Mouse (Mus musculus) layer of hippocampus, postnatal 10 days (tissue): Measurements from ENCODE around the gene Sesn3. TPM values are rescaled to one million over a fixed set of nuclear protein-coding genes. Genes with fewer than 3 reads are reported as not detected.

ENCODE experiments used
- DNase-seq, 2 experiments: peaks; one replicate each; pipeline ENCODE4 v3.0.0; 2021; ENCODE audit warnings: low spot score in 2 of 2
- total RNA-seq, 2 experiments: library from RNA; stranded (reverse); gene quantifications; 2 replicates each; pipeline ENCODE4 v1.2.3; 2021

Gene Sesn3
- total RNA-seq, 2 experiments from 2014 or later = 58.2 to 61.1 TPM

DNA sequence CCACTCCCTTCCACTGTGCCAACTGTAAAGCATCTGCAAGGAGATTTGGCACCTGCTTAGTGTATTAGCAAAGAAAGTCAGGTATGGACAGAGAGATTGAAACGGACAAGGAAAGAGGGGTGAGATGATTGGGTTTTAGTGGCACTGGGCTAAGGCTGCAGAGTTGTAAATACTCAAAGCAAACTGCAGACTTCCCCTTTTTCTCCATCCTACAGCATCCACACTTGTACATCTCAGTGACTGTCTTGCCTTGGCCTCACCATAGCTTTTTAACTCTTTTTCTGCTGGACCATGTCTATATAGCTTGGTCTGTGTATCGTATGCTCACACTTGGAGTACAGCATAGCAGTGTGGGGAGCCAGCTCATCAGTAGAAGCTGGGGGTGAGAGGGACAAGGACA lies 75.9 kb downstream of the Sesn3 start:
- DNase-seq = no peak

DNA sequence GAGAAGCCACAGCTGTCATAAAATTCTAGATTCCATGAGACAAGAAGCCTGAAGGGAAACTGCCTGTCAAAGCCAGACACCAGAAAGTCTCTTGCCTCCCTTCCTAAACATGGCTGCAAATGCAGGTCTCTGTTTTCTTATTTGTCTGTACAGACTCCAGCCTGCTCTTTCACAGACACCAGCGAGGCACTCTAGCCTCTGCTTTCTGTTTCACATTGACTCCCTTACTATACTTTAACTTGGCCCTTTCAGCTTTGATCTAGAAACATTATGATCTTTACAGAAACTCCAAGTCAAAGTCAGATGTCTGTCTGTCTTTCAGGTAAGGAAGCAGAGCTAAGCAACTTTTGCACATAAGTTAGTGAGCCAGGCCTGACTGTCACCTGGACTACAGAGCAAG lies 77.5 kb downstream of the Sesn3 start:
- no peak for DNase-seq

DNA sequence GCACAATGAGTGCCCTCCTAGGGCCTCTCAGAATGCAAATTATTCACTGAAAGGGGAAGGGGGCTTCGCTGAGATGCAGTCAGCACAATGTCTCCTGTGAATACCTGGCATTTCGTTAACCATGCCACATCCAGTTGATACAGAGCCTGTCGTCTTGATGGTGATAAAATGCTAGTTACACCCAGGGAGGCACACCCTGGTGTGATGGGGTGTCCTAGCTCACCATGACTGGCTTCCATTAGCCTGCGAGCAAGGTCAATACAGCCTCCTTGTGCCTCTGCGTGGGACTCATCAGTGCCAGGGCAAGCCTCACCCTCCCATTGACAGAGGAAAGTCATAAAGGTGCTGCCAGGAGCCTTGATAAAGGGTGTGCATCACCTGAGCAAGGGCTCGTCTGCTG lies 80.0 kb downstream of the Sesn3 start:
- no peak for DNase-seq

DNA sequence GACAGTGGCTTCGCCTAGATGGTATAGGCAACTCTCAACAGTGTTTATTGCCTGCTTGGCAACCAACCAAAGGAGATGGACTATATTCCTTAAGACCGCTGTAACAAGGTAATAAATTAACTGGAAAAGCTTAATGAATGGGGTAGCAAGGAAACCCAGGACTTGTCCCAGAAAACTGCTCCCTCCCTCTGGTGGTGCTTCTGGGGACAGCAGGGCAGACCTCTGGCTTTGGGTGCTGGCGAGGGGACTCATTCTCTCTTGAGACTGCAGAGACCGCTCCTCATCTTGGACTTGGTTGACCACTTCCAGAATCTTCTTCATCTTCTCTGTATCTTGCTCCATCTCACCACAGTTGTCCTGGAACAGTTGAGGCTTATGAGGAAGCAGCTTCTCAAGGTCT lies 82.2 kb downstream of the Sesn3 start:
- no peak for DNase-seq

DNA sequence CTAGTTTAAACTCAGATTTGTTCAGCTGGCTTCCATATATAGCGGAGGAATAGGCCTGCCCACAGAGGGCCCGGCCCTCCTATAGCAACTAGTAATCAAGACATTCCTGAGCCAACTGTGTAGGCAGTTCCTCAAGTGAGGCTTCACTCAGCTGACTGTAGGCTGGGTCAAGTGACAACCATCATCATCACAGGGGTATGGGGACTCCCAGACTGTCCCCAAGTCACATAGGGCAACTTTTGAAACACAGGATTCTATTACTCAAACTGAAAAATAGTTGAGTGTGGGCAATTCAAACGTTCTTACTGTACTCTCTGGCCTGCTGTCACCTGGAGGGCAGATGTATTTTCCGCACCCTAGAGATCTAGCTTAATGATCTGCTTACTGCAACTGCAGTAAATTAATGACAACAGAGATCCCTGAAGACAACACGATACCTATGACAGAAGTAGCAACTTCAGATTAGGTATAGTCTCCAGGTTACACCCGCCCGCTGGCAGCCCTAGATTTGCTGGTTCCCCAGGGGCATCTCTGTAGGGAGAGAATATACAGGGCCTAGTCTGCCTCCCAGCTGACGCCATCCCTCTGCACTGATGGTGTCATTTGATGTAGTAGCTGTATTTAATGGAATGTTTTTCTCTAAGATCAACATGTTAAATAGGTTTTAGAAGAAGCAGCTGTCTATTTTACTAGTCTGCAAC lies 87.4 kb downstream of the Sesn3 start:
- no peak for DNase-seq

DNA sequence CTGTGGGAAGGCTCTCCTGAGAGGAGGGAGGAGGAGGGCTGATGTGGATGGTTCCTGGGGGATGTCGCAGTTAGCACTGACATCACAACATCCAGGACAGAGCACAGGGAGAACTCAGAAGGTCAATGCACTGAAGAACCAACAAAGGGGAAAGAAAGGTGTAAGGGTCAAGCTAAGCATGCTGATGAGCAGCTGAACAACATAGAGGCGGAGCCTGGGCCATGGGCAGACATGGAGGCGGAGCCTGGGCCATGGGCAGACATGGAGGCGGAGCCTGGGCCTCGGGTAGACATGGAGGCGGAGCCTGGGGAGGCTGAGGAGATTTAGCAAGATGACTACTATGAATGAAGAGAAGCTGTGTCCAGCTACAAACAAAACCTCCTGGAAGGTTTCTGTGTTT lies 88.7 kb downstream of the Sesn3 start:
- no peak for DNase-seq

DNA sequence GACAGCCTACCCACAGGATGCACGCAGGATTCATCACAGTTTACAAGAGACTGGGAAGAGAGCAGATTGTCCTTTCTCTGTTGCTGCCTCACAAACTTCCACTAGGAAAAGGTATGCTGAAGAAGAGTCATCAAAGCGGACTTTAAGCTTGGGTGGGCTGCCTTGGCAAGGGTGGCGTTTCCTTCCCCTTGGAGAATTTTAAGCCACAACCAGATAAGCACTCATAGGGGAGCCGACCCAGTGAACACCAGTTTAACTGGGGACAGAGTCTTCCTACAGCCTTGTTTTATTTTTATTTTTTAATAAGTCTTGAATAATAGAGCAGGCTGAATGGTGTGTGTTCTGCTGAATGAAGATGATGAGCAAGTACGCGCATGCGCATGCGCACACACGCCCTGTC lies 89.9 kb downstream of the Sesn3 start:
- no peak for DNase-seq

DNA sequence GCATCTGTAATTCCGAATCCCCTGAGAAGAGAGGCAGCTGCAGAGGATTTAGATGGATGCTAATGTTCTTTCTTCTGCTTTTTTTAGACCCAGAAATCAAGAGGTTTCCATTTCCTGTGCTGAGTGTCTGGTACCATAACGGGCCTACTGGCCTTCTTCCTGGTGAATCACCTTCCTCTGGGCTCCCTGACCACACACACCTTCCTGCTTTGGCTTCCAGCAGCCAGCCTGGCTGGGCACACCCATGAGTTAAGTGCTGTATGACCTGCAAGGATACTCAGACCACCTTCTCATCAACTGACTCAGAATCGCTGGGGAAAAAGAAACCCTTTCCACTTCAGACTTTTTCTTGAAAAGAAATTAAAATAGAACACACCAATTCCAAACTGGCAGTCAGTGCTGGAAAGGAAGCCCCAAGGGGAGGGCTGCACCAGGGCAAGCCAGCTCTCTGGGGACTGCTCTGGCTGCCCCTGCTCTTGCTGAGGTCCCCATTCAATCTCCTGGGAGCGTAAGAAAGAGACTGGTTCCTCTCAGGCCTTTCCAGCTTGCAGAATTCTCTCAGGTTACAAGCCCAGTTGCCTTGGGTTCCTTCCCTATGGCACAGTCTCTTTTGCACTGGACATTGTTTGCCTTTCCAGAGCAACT lies 90.7 kb downstream of the Sesn3 start:
- DNase-seq = no peak

DNA sequence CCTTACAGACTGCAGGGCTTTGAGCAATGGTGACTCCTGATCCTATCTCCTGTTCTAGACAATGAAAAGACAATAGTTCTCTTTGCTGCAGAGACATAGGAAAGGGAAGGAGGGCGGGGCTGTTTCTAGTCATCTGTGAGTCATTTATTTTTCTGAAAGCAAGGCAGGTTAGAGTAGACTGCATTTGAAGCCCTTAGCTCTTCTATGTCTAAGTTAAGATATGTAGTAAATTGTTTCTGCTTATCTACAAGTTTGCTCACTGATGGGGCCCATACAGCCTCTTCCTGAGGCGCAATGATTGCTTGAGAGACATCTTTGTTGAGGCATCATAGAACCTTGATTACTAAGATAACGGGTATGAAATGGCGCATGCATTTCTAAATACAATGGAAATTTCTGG lies 93.0 kb downstream of the Sesn3 start:
- no peak for DNase-seq

DNA sequence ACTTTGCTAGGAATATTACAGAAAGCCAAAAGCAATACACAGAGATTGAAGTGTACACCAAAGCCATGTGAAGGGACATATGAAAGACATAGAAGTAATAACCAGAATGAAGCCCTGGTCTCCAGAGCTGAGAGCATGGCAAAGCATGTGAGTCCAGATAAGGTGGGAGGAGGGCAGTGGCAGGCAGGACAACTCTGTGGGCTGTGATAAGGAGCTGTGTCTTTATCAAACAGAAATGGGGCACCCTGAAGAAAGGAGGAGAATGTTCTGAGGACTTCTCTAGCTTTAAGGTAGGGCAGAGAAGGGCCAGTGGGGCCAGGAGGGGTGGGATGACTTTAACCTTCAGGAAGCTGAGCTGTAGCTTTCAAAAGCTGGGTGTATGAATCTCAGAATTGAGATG lies 94.4 kb downstream of the Sesn3 start:
- DNase-seq = no peak

DNA sequence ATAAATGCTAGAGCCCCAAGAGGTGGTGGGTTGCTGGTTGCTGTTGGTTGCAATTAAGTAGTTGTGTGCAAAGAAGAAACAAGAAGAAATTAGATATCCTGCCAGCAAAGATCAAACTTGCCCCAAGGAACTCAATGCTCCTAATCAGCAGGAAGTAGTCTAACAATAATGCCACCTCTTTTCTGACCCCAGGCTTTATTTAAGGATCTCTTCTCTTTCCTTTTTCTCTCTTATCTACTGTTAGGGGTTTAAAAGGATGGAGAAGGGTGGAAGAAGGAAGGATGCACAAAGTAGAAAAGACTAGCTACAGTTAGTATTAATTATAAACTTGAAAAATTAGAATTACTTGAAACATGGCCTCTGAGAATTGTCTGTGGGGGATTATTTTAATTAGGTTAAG lies 97.6 kb downstream of the Sesn3 start:
- DNase-seq = no peak

DNA sequence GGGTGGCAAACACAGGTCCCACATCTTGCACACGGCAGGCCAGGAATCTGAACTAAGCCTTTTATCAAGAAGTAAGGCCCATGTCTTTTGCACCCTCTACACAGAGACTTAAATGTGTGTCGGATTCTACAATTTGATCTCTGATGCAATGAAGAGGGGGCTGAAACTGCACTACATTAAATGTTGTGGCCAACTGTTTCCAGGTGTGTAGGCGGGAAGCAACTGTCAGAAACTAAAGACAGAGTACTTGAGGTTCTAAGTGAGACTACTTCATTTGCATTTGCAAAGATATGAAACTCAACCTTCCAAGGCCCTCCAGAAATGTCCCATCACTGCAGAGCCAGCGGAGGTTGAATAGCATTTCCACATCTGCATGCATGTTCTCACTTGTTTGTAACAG lies 101.3 kb downstream of the Sesn3 start:
- DNase-seq = no peak

DNA sequence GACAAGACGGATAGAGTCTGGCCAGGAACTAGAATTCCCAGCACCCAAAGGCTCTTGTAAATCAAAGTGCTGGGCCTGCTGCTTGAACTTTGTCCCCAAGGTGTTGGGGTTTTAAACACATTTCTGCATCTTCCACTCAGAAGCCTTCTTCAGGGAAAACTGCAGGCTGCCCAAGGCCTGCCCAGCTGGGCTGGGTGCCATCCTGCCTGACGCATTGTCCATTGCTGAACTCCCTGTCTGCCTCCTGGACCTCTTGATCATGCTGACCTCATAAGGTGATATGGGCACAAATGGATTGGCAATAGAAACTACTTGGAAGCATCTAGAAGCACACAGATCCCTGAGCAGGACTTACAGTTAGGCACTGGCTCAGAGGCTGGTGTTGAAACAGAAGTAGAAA lies 103.3 kb downstream of the Sesn3 start:
- DNase-seq = no peak

DNA sequence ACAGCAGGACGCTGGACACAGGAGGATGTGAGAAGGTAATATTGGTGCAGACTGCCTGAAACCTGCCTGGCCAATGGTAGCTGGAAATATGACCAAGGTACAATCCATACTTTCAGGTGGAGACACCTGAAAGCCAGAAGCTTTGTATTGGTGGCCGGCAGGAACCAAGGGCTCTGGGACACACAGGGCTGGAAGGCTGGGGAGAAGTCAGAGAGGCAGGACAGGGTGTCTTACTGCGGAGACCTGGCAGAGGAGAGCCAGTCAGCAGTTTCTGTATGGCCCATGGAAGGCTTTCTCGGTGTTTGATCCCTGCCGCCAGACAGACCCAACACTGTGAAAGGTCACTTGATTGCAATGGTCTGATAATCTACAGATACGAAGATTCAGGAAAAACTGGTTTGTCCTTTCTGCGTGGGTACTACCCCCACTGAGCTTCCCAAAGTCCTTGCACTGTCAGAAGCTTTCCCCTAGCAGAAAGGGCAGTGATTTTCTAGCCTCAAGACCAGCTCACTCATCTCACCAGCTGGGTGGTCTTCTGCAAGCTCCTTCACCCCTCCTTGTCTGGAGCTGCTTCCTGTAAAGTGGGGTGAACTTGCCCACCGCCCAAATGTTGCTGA lies 105.0 kb downstream of the Sesn3 start:
- DNase-seq = no peak

DNA sequence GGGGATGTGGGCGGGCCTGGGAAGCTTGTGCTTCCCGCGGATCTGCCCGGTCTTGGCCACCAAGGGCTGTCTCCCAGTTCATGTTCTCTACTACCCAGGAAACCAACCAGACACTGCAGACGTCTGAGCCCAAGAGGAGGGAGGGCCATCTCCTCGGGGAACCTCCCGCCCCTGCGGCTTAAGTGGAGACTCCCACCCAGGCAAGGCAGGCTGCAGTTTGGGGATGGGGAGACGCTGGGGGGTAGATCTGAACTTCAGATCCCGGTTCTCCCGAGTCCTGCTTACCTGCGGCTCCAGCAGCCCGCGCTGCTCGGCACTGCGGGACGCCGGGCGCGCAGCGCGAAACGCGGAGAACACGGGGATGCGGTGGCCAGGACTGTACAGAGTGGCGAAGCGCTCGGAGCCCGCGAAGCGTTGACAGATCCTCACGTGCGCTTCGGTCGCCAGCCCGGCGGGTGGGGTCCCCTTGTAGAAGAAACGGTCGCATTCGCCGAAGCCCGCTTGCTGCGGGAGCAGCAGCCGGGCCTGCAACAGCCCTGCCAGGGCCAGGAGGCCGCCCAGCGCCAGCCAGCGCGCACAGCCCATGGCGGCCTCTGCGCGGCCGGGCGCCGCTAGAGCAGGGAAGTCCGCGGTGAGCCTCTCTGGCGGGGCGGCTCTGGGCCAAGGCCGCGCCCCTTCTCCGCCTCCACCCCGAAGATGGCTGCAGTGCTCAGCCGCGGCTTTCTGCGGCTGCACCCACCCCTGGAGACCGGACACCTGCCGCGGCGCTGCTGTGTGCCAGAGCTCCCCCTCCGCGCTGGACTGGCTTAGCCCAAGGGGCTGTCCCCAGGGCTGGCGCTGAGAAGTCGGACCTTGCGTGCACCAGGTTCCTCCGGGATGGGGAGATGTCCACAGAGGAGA lies 105.8 kb downstream of the Sesn3 start:
- peak; percentile 78 to 85 for DNase-seq

DNA sequence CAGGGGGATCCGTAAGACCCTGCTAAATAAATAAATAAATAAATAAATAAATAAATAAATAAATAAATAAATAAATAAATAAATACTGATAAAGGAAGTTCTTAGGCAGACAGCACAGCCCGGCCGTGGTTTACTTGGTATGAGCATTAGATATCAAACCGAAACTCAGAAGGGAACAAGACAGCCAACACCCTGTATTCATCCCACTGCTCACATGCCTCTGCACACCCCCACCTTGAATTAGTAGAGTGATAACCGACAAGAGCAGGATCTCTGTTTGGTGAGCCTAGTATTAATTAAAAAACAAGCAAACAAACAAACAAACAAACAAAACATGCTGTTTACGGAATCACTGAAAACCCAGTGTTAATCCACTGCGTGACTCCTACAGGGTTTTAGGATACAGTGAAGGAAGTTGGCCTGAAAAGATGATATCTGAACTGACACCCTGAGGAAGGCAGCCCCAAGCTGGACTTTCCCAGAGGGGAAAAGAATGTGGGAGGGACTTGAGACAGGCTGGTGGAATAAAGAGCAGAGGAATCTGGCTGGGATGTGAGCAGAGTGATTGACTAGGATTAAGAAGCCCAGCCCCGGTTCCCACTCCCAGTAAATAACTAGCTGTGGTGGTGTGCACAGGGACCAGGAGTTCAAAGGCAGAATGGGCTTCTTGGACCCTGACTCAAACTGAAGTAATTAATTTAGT lies 106.6 kb downstream of the Sesn3 start, which contains the start of gene Endod1:
Endod1 (minus strand) TSS at position 155 of the 703 bp plus-strand sequence.
- DNase-seq = peak in 1 of 2 experiments; percentile 34

DNA sequence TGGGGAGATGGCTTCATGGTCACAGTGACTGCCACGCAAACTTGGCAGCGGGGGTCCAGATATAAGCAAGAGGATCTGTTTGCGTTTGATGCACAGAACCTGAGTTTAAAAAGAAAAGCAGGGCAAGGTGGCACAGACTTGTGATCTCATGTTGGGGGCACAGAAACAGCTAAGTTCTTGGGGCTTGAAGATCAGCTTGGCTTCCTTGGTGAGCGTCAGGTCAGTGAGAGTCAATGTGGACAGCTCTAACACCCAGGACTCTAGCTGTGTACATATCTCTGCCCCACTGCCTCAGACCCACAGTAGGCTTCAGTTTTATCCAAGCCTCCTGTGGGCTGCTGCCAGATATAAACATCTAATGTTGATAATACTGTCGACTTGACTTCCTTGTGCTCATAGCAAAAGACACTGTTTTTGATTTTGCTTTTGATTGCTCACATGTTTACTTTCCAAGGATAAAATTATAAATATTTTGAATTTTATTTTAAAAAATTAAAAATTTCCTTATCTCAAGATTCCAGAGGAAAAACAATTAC lies 107.5 kb downstream of the Sesn3 start:
- no peak for DNase-seq
